Mouse (Mus musculus) embryonic facial prominence, embryonic 14.5 days (tissue): ENCODE results near the gene Bend7. TPM values are rescaled to one million over a fixed set of nuclear protein-coding genes. Genes with fewer than 3 reads are reported as not detected.
A peak's percentile ranks its signal among the peaks of the same experiment; 100 is the strongest.

Source experiments
- ATAC-seq: fragments of 200-750 bp; cut with Nextera tagmentation; 2 replicates; pipeline ENCODE4 v1.8.0; 2017; ENCODE audit warnings: low read depth, moderate number of reproducible peaks, moderate TSS enrichment
- DNase-seq: peaks from one replicate; pipeline ENCODE4 v3.0.0-alpha.2; 2015; ENCODE audit warnings: low spot score
- H3K27ac ChIP-seq: fragments of 300-500 bp; sonication (generic); replicated peaks from 2 replicates; pipeline ENCODE4 v1.5.1; 2014; ENCODE audit warnings: low read depth, mild to moderate bottlenecking, low read length, moderate library complexity
- H3K27me3 ChIP-seq: fragments of 300-500 bp; sonication (generic); replicated peaks from 2 replicates; pipeline ENCODE4 v1.6.1; 2014; ENCODE audit warnings: low read length; ENCODE audit not compliant: control insufficient read depth, insufficient read depth
- H3K36me3 ChIP-seq: fragments of 300-500 bp; sonication (generic); 2 replicates; pipeline ENCODE4 v1.6.1; 2014; ENCODE audit warnings: low read length, mixed read lengths; ENCODE audit not compliant: control insufficient read depth, insufficient read depth
- H3K4me1 ChIP-seq: fragments of 300-500 bp; sonication (generic); 2 replicates; pipeline ENCODE4 v1.6.1; 2014; ENCODE audit warnings: antibody characterized with exemption, low read length; ENCODE audit not compliant: control insufficient read depth, insufficient read depth
- H3K4me2 ChIP-seq: fragments of 300-500 bp; sonication (generic); 2 replicates; pipeline ENCODE4 v1.6.1; 2014; ENCODE audit warnings: low read depth, mild to moderate bottlenecking, low read length, moderate library complexity, mixed read lengths
- H3K4me3 ChIP-seq: fragments of 300-500 bp; sonication (generic); 2 replicates; pipeline ENCODE4 v1.5.1; 2014; ENCODE audit warnings: low read depth, mild to moderate bottlenecking, low read length
- H3K9ac ChIP-seq: fragments of 300-500 bp; sonication (generic); 2 replicates; pipeline ENCODE4 v1.6.1; 2014; ENCODE audit warnings: low read depth, mild to moderate bottlenecking, low read length, moderate library complexity, mixed read lengths
- H3K9me3 ChIP-seq: fragments of 300-500 bp; sonication (generic); 2 replicates; pipeline ENCODE4 v1.6.1; 2016; ENCODE audit warnings: low read length; ENCODE audit not compliant: control insufficient read depth
- WGBS: fragments of 180-500 bp; shearing (Covaris S2); extraction: QIAGEN DNeasy Blood & Tissue Kit; methylation state at CpG from one replicate; pipeline ENCODE4 v1.1.7; 2014; 5-methylcytosine and 5-hydroxymethylcytosine counted together
- polyA plus RNA-seq: library from polyadenylated mRNA; unstranded; fragments of >200 nt; fragmentation: Nextera tagmentation; extraction: Ambion mirVana; gene quantifications from 2 replicates; pipeline ENCODE4 v1.2.1, GENCODE M21; 2014

The Bend7 gene
- polyA plus RNA-seq, 1 experiment from 2014 or later = 2.0 TPM

- Histone ChIP-seq H3K9ac (no peak overlapping the region), H3K27me3 (no peaks in the 10 kb centered on the region), H3K4me2 (no peak overlapping the region), H3K4me1 (no peaks in the 10 kb centered on the region), H3K27ac (no peak overlapping the region), H3K4me3 (no peak overlapping the region), H3K9me3 (no peaks in the 10 kb centered on the region), H3K36me3 (no peaks in the 10 kb centered on the region)
- 89% methylated on average over 6 of the region's 6 CpGs for WGBS
- DNase-seq (no peak), ATAC-seq (no peak)
Measured at GRCm38 (mm10) chr2:4828446-4828997, 110.9 kb downstream of the Bend7 start.

GRCm38 (mm10) chr2:4829007-4829406 lies 111.4 kb downstream of the Bend7 start:
- Histone ChIP-seq H3K4me1 (no peaks in the 10 kb centered on the region), H3K27ac (peak overlapping the region; percentile 63; the same call in 1 of the 2 replicates), H3K27me3 (no peaks in the 10 kb centered on the region), H3K9me3 (no peaks in the 10 kb centered on the region), H3K9ac (no peak overlapping the region), H3K4me2 (no peak overlapping the region), H3K36me3 (no peaks in the 10 kb centered on the region), H3K4me3 (no peak overlapping the region)
- DNase-seq (no peak), ATAC-seq (no peak)
- 84% methylated on average over 4 of the region's 4 CpGs for WGBS

GRCm38 (mm10) chr2:4829489-4830065 lies 111.9 kb downstream of the Bend7 start:
- 67% methylated on average over 6 of the region's 6 CpGs for WGBS
- ATAC-seq (peak; percentile 78), DNase-seq (peak; percentile 82)
- Histone ChIP-seq H3K4me2 (no peak overlapping the region), H3K9ac (no peak overlapping the region), H3K4me3 (no peak overlapping the region), H3K27me3 (no peaks in the 10 kb centered on the region), H3K9me3 (no peaks in the 10 kb centered on the region), H3K36me3 (no peaks in the 10 kb centered on the region), H3K27ac (peak overlapping the region; percentile 63), H3K4me1 (no peaks in the 10 kb centered on the region)

- WGBS = 62% methylated on average over 4 of the region's 4 CpGs
- no peaks in the 10 kb centered on the region for H3K9me3 ChIP-seq
Measured at GRCm38 (mm10) chr2:4831493-4831892, 113.9 kb downstream of the Bend7 start.

GRCm38 (mm10) chr2:4832166-4832565 lies 114.5 kb downstream of the Bend7 start:
- WGBS = 74% methylated on average over 4 of the region's 4 CpGs
- H3K9me3 ChIP-seq = no peaks in the 10 kb centered on the region
- no peak overlapping the region for H3K4me2 ChIP-seq
- DNase-seq (no peak), ATAC-seq (no peak)
- no peak overlapping the region for H3K27ac ChIP-seq
- no peaks in the 10 kb centered on the region for H3K36me3 ChIP-seq
- H3K4me1 ChIP-seq = no peaks in the 10 kb centered on the region
- no peak overlapping the region for H3K4me3 ChIP-seq
- H3K9ac ChIP-seq = no peak overlapping the region
- H3K27me3 ChIP-seq = no peaks in the 10 kb centered on the region

More at GRCm38 (mm10) chr2:4831493-4831892, 113.9 kb downstream of the Bend7 start:
- Histone ChIP-seq H3K27ac (no peak overlapping the region), H3K36me3 (no peaks in the 10 kb centered on the region), H3K4me2 (no peak overlapping the region), H3K4me3 (no peak overlapping the region), H3K27me3 (no peaks in the 10 kb centered on the region), H3K4me1 (no peaks in the 10 kb centered on the region), H3K9ac (no peak overlapping the region)
- ATAC-seq (no peak), DNase-seq (peak; percentile 19)

- Histone ChIP-seq H3K4me2 (no peak overlapping the region), H3K4me3 (no peak overlapping the region), H3K9ac (no peak overlapping the region), H3K27me3 (no peaks in the 10 kb centered on the region), H3K4me1 (no peaks in the 10 kb centered on the region), H3K27ac (no peak overlapping the region), H3K36me3 (no peaks in the 10 kb centered on the region), H3K9me3 (no peaks in the 10 kb centered on the region)
- DNase-seq (no peak), ATAC-seq (no peak)
- WGBS = 77% methylated on average over 2 of the region's 2 CpGs
Measured at GRCm38 (mm10) chr2:4849449-4849848, 131.8 kb downstream of the Bend7 start.

Other genes starting within 250 kb of the Bend7 start
- 29.3 and 31.9 TPM in 2 replicates for gene Prpf18, start 65.7 kb upstream of the Bend7 start, polyA plus RNA-seq
- 76.1 and 86.6 TPM in 2 replicates for gene Sephs1, start 163.7 kb downstream of the Bend7 start, polyA plus RNA-seq
- 38.2 and 44.1 TPM in 2 replicates for gene Phyh, start 201.2 kb downstream of the Bend7 start, polyA plus RNA-seq